Mouse (Mus musculus) E14TG2a.4 (cell line): ENCODE data around the gene Npnt.

Experiments used
- H3K27me3 ChIP-seq: 2 replicates; pipeline ENCODE4 v1.6.1; 2014; ENCODE audit warnings: low read length, control low read depth; ENCODE audit not compliant: insufficient read depth
- H3K36me3 ChIP-seq: 2 replicates; pipeline ENCODE4 v1.6.1; 2014; ENCODE audit warnings: low read length, control low read depth; ENCODE audit not compliant: insufficient read depth
- H3K4me1 ChIP-seq: replicated peaks from 2 replicates; pipeline ENCODE4 v1.6.1; 2014; ENCODE audit warnings: low read depth, low read length, control low read depth
- H3K4me3 ChIP-seq: replicated peaks from 2 replicates; pipeline ENCODE4 v1.5.1; 2014; ENCODE audit warnings: mild to moderate bottlenecking, low read length
- H3K9me3 ChIP-seq: 2 replicates; pipeline ENCODE4 v1.6.1; 2014; ENCODE audit warnings: low read length, control low read depth
- CTCF ChIP-seq: conservative IDR thresholded peaks from 2 replicates; pipeline ENCODE4 v1.5.1; 2014; ENCODE audit warnings: low read length
- NANOG ChIP-seq: IDR thresholded peaks from 2 replicates; pipeline ENCODE4 v1.6.1; 2014; ENCODE audit warnings: borderline replicate concordance, low read length, mixed read lengths
- POU5F1 ChIP-seq: IDR thresholded peaks from 2 replicates; pipeline ENCODE4 v1.6.1; 2014; ENCODE audit warnings: low read length, borderline replicate concordance

The Npnt gene

DNA sequence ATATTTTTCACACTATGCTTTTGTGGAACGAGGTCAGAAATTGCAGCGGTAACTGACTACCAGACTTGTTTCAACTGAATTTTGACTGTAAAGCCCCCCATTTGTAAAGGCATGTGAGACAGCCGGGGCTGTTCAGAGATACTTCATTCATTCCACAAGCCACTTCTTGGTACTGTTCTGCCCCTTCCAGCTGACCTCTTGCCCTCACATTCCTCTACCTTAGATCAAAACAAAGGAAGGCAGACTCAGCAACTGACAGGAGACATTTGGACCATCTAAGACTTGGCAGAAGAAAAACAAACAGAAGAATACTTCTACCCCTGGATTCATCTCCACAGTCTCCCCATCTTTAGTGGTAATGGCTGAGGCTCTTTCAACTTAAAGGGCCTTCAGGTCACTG is 5.5 kb downstream of the Npnt start:
- no peaks in the 10 kb centered on the region for H3K36me3 ChIP-seq
- peaks cover 8% of the 10 kb centered on the region for H3K4me1 ChIP-seq
- H3K27me3 ChIP-seq = peaks cover 36% of the 10 kb centered on the region
- no peak for TF ChIP-seq CTCF
- no peak for TF ChIP-seq POU5F1
- no peak for TF ChIP-seq NANOG
- no peak overlapping the region for H3K4me3 ChIP-seq
- no peaks in the 10 kb centered on the region for H3K9me3 ChIP-seq

GRCm38 (mm10) chr3:132944193-132944592 is 5.9 kb downstream of the Npnt start:
- TF ChIP-seq CTCF = no peak
- no peak for TF ChIP-seq POU5F1
- no peak for TF ChIP-seq NANOG

GRCm38 (mm10) chr3:132942778-132943177 is 7.3 kb downstream of the Npnt start:
- H3K9me3 ChIP-seq = no peaks in the 10 kb centered on the region
- H3K4me3 ChIP-seq = no peak overlapping the region
- H3K4me1 ChIP-seq = peaks cover 4% of the 10 kb centered on the region
- peaks cover 20% of the 10 kb centered on the region for H3K27me3 ChIP-seq
- H3K36me3 ChIP-seq = no peaks in the 10 kb centered on the region
- TF ChIP-seq CTCF (no peak), NANOG (no peak), POU5F1 (no peak)

More at GRCm38 (mm10) chr3:132944193-132944592, 5.9 kb downstream of the Npnt start:
- Histone ChIP-seq H3K9me3 (no peaks in the 10 kb centered on the region), H3K27me3 (peaks cover 32% of the 10 kb centered on the region), H3K36me3 (no peaks in the 10 kb centered on the region), H3K4me1 (peaks cover 7% of the 10 kb centered on the region), H3K4me3 (no peak overlapping the region)

DNA sequence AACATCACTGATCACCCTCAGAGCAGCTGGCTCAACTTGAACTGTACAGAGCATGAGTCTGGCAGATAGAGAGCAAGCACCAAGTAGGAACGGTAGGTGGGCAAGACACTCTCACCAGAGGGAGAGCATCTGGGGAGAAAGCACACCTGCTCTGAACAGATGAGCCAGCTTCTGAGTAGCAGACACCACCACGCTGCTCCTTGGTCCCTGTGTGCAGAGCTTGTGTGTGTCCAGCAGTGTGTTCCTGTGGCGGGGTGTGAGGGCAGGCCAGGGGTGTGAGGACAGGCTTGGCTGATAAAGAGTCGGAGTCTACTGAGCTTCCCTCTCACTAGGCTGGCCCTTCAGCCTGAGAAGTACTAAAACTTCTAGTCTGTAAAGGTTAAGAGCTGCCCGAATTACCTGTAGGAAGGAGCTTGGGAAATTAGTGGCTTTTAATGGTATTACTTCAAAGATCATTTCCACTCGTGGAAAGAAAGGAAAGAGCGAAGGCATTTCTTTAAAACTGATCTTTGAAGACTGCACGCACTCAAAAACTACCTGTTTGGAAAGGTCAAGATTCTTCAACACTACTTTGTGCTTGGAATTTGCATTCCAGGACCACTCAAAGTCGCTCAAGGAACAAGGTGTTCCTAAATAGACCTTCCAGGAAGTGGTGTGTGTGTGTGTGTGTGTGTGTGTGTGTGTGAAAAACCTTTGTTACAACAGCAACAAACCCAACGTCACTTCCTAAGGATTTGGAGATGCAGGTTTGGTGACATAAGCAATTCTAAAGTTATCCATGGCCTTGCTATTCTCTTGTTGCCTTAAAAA is 9.7 kb downstream of the Npnt start:
- Histone ChIP-seq H3K36me3 (no peaks in the 10 kb centered on the region), H3K4me3 (no peak overlapping the region), H3K9me3 (no peaks in the 10 kb centered on the region), H3K4me1 (peaks cover 4% of the 10 kb centered on the region), H3K27me3 (peaks cover 2% of the 10 kb centered on the region; the same call in 1 of the 2 replicates)
- no peak for TF ChIP-seq NANOG
- TF ChIP-seq CTCF = no peak
- no peak for TF ChIP-seq POU5F1

DNA sequence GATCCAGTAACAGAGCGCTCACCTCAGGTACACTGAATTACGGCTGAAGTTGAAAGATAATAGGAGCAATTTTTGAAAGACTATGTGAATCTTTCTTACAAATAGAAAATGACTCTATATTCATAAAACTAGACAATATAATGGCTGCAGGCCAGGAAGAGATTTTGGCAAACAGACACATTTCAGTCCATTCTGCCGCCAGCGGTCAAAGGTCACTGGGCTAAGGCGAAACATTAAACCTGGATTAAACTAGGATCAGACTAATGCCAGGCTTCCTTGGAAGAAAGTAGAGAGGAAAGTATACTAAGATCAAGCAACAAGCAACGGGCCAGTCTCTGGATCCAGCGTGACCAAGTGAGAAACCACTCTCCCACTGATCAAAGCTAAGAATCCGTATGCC is 11.1 kb downstream of the Npnt start:
- no peak for TF ChIP-seq CTCF
- no peak for TF ChIP-seq POU5F1
- no peak for TF ChIP-seq NANOG
- Histone ChIP-seq H3K27me3 (no peaks in the 10 kb centered on the region), H3K9me3 (no peaks in the 10 kb centered on the region), H3K36me3 (no peaks in the 10 kb centered on the region), H3K4me3 (no peak overlapping the region), H3K4me1 (peaks cover 4% of the 10 kb centered on the region)

DNA sequence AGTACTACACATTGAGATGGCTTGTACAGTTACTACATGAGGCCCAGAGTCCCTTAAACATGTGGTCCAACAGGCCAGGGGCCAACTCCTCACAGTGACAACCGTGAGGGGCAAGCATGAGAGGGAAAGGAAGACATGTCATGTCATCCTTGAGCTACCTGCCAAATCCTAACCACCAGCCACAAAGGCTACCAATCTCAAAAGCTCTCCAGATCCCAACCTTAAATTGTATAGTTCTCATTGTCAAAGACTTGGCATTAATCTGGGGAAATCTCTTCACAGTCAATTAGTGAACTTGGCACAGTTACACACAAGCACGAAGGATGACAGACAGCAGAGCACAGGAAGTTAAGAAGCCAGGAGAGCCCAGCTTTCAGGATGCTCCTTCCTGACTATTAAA is 15.4 kb downstream of the Npnt start:
- Histone ChIP-seq H3K4me3 (no peak overlapping the region), H3K9me3 (no peaks in the 10 kb centered on the region), H3K27me3 (no peaks in the 10 kb centered on the region), H3K4me1 (no peaks in the 10 kb centered on the region), H3K36me3 (no peaks in the 10 kb centered on the region)
- TF ChIP-seq CTCF (no peak), NANOG (no peak), POU5F1 (no peak)

GRCm38 (mm10) chr3:132931526-132931925 is 18.6 kb downstream of the Npnt start:
- Histone ChIP-seq H3K9me3 (no peaks in the 10 kb centered on the region), H3K4me3 (no peak overlapping the region), H3K4me1 (peaks cover 7% of the 10 kb centered on the region; the same call in 1 of the 2 replicates), H3K36me3 (no peaks in the 10 kb centered on the region), H3K27me3 (0 out of 2 replicates have a peak, but pooled peaks cover 7% of the 10 kb centered on the region)
- no peak for TF ChIP-seq CTCF
- no peak for TF ChIP-seq NANOG
- TF ChIP-seq POU5F1 = no peak

DNA sequence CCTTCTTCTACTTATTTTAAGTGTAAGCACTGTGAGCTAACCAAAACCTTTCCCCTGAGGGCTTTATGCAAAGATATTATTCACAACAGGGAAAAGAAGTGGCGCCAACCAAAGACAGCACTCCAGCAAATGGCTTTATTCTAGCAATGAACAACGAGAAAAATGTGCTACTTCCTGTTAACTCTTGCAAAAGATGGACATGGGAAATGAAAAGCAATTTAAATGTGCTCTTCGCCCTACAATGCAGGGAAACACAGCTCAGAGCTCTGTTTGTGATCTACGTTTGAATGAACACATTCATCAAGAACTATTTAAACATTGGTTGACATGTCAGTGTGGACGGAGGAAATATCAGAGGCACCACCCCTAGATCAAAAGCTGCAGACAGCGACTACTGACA is 20.2 kb downstream of the Npnt start:
- H3K27me3 ChIP-seq = 0 out of 2 replicates have a peak, but pooled peaks cover 7% of the 10 kb centered on the region
- H3K36me3 ChIP-seq = no peaks in the 10 kb centered on the region
- no peaks in the 10 kb centered on the region for H3K9me3 ChIP-seq
- TF ChIP-seq CTCF (no peak), POU5F1 (no peak), NANOG (no peak)
- H3K4me1 ChIP-seq = peaks cover 7% of the 10 kb centered on the region; the same call in 1 of the 2 replicates
- H3K4me3 ChIP-seq = no peak overlapping the region
